Comparison of ENCODE assay signal across 10 mouse cellular contexts in the genomic region with DNA sequence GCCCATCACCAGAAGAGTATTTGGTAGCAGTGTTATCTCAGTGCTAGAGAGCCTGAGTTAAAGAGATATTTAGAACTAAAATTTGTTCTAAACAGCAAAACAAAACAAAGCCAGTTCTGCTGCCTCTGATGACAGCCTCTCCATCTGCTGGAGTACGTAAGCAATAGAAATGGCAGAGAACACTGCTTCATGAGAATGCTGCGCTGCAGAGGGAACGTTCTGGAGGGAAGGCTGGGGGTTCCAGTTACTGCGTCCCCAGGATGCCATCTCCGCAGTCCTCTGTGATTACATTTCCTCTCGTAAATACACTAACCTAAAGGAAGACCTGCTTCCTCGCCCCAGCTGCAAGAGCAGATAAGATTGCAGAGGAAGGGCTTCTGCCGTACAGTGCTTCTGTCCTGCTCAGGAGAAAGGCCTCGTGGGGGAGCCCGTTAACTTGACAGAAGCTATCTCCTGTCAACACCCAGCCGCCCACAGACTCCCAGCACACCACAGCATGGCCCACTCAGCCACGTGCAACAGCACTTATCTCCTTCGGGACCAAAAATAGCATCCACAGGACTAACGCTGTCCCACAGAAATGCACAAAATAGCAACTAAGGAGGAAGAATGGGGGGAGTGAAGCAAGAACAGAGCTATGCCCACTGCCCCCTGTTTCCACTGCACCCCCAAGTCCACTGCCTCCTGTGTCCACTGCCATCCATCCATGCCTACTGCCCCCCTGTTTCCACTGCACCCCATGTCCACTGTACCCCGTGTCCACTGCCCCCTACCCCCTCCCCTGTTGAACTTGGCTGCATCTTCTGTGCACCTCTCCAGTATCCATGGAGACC. TPM values are rescaled to one million over a fixed set of nuclear protein-coding genes. Genes with fewer than 3 reads are reported as not detected.
DNase-seq lines count a peak whose midpoint lies in the region; ATAC-seq and TF ChIP-seq lines count a peak whose summit lies in the region.
"Had no signal": no experiment of that assay in that cellular context is flagged by ENCODE, and none has a peak within 500 bp of the region (broad histone marks: within the 10 kb centered on the region; RNA-seq: fewer than 3 reads in every experiment).

No protein-coding gene starts in this region.

- WGBS in kidney, postnatal 0 days: 42% methylated on average over 15 of the region's 15 CpGs
- WGBS in intestine, embryonic 15.5 days: 57% methylated on average over 15 of the region's 15 CpGs

- no peak overlapping the region for H3K9ac ChIP-seq in kidney, postnatal 0 days (ENCODE audit: low read depth, low read length)
- H3K9ac ChIP-seq in intestine, embryonic 15.5 days: no peak overlapping the region
- H3K9ac ChIP-seq: neural tube, embryonic 12.5 days had no signal

- no peaks in the 10 kb centered on the region for H3K9me3 ChIP-seq in kidney, postnatal 0 days (replicated peaks; ENCODE audit: low read length)
- H3K9me3 ChIP-seq in intestine, embryonic 15.5 days: no peaks in the 10 kb centered on the region
- H3K9me3 ChIP-seq: neural tube, embryonic 12.5 days had no signal

- no peak overlapping the region for H3K27ac ChIP-seq in kidney, postnatal 0 days
- no peak overlapping the region for H3K27ac ChIP-seq in intestine, embryonic 15.5 days
- H3K27ac ChIP-seq: neural tube, embryonic 12.5 days had no signal

- no peaks in the 10 kb centered on the region for H3K27me3 ChIP-seq in kidney, postnatal 0 days (ENCODE audit: insufficient read depth, low read length)
- H3K27me3 ChIP-seq in intestine, embryonic 15.5 days (replicated peaks): no peaks in the 10 kb centered on the region
- H3K27me3 ChIP-seq: CH12.LX; neural tube, embryonic 12.5 days had no signal

- no peaks in the 10 kb centered on the region for H3K4me1 ChIP-seq in kidney, postnatal 0 days (replicated peaks; ENCODE audit: insufficient read depth, low read length)
- no peaks in the 10 kb centered on the region for H3K4me1 ChIP-seq in intestine, embryonic 15.5 days (replicated peaks)

- peak; percentile 14 for DNase-seq in kidney, postnatal 0 days (ENCODE audit: low spot score)
- no peak for DNase-seq in kidney, adult 18-20 months
- peak; percentile 94 for DNase-seq in layer of hippocampus, adult 9-11 months
- no peak for DNase-seq in urinary bladder, postnatal 25 days (ENCODE audit: low spot score)
- DNase-seq in urinary bladder, postnatal 36 days (ENCODE audit: low spot score in 2 of 2): no peak

- TF ChIP-seq CTCF in kidney, postnatal 0 days (IDR thresholded peaks at IDR 0.05; ENCODE audit: low read depth): no peak

- H3K4me2 ChIP-seq in kidney, postnatal 0 days (ENCODE audit: low read length): no peak overlapping the region
- H3K4me2 ChIP-seq in intestine, embryonic 15.5 days (replicated peaks): no peak overlapping the region
- H3K4me2 ChIP-seq: neural tube, embryonic 12.5 days had no signal

- no peak overlapping the region for H3K4me3 ChIP-seq in kidney, postnatal 0 days (replicated peaks; ENCODE audit: low read depth, low read length)
- H3K4me3 ChIP-seq in intestine, embryonic 15.5 days (replicated peaks): no peak overlapping the region
- H3K4me3 ChIP-seq: neural tube, embryonic 12.5 days had no signal

- ATAC-seq in kidney, postnatal 0 days (replicated peaks; ENCODE audit: low FRiP score, low read depth): no peak
- ATAC-seq in granulocyte monocyte progenitor cell, adult 5-6 weeks (replicated peaks; ENCODE audit: poor library complexity, severe bottlenecking): peak; percentile 25; the same call in 1 of the 2 replicates
- peak; percentile 90 for ATAC-seq in megakaryocyte progenitor cell, adult 5-6 weeks (replicated peaks; ENCODE audit: poor library complexity)
- no peak for ATAC-seq in intestine, embryonic 15.5 days

- peaks cover 35% of the 10 kb centered on the region; the same call in 1 of the 2 replicates for H3K36me3 ChIP-seq in kidney, postnatal 0 days (ENCODE audit: insufficient read depth, low read length)
- H3K36me3 ChIP-seq in intestine, embryonic 15.5 days: peaks cover 34% of the 10 kb centered on the region

RNA-seq across cellular contexts. Expression of a gene that starts 28.3 kb away (rescaled TPM):
- 0.32 and 0.38 TPM in 2 replicates for polyA plus RNA-seq in kidney, postnatal 0 days (2015; fragmentation: Nextera tagmentation; extraction: Ambion mirVana)
- total RNA-seq in granulocyte monocyte progenitor cell, adult 5-6 weeks (2014; fragmentation: Nextera tagmentation): not detected in 2 replicates
- total RNA-seq in granulocyte monocyte progenitor cell, adult 5-6 weeks (2017): not detected in 2 replicates
- not detected in 2 replicates for total RNA-seq in megakaryocyte progenitor cell, adult 5-6 weeks (2015)
- not detected in 2 replicates for total RNA-seq in megakaryocyte progenitor cell, adult 5-6 weeks (2017)
- polyA plus RNA-seq in intestine, embryonic 15.5 days (2015; fragmentation: Nextera tagmentation; extraction: Ambion mirVana): 0.24 and 0.29 TPM in 2 replicates

RNA-seq across cellular contexts. Expression of a gene that starts 33.2 kb away (rescaled TPM):
- 3.1 and 4.2 TPM in 2 replicates for polyA plus RNA-seq in kidney, postnatal 0 days (2015; fragmentation: Nextera tagmentation; extraction: Ambion mirVana)
- 17.8 and 29.7 TPM in 2 replicates for total RNA-seq in granulocyte monocyte progenitor cell, adult 5-6 weeks (2014; fragmentation: Nextera tagmentation)
- 22.8 and 24.0 TPM in 2 replicates for total RNA-seq in granulocyte monocyte progenitor cell, adult 5-6 weeks (2017)
- 11.5 and 11.9 TPM in 2 replicates for total RNA-seq in megakaryocyte progenitor cell, adult 5-6 weeks (2015)
- total RNA-seq in megakaryocyte progenitor cell, adult 5-6 weeks (2017): 22.8 and 24.8 TPM in 2 replicates
- 7.9 and 8.6 TPM in 2 replicates for polyA plus RNA-seq in intestine, embryonic 15.5 days (2015; fragmentation: Nextera tagmentation; extraction: Ambion mirVana)

Comparison
In these comparisons a context has a peak if more than half of its experiments do, and no peak if none do; other contexts are left out.
1. DNase-seq: peak in kidney, postnatal 0 days (single experiment) and layer of hippocampus, adult 9-11 months (single experiment); none in kidney, adult 18-20 months (single experiment), urinary bladder, postnatal 25 days (single experiment) and urinary bladder, postnatal 36 days (0 of 2).
2. ATAC-seq: peak in granulocyte monocyte progenitor cell, adult 5-6 weeks (single experiment) and megakaryocyte progenitor cell, adult 5-6 weeks (single experiment); none in kidney, postnatal 0 days (single experiment) and intestine, embryonic 15.5 days (single experiment).